ENCODE assay signal across 8 mouse cellular contexts in genomic region chr17:44735991-44736561, GRCm38 (mm10). TPM values are rescaled to one million over a fixed set of nuclear protein-coding genes. Genes with fewer than 3 reads are reported as not detected.
DNase-seq lines count a peak whose midpoint lies in the region; ATAC-seq and TF ChIP-seq lines count a peak whose summit lies in the region.

No protein-coding gene starts in this region.

- H3K9me3 ChIP-seq in hindbrain, embryonic 14.5 days (ENCODE audit: control insufficient read depth, low read length) = no peaks in the 10 kb centered on the region

- in situ Hi-C loops in Patski (cut with MboI; ENCODE audit: low pct_unique_long_range_greater_than_20kb) = loop anchor here (5.0 to 10.0 kb wide), 5 partner anchors 36 to 471 kb away; no protein-coding TSS in a partner anchor

- H3K4me3 ChIP-seq in hindbrain, embryonic 14.5 days (replicated peaks; ENCODE audit: low read length) = peak overlapping the region; percentile 65

- POLR2A ChIA-PET in Patski (lab: Charles Lee) = interaction anchor here (0.7 to 1.7 kb wide), 5 partner anchors 25 to 473 kb away, joined by 3 read pairs; no protein-coding TSS in a partner anchor

- no peak for DNase-seq in Patski (ENCODE audit: low read depth, low spot score)
- peak; percentile 55 for DNase-seq in cerebellum, adult 9-11 months
- DNase-seq in gastrocnemius, adult 18-20 months (ENCODE audit: low spot score) = peak; percentile 64
- DNase-seq in hindbrain, embryonic 14.5 days (ENCODE audit: low spot score) = peak; percentile 69
- peak; percentile 33 to 51 for DNase-seq in left cerebral cortex, adult 8-10 months (ENCODE audit: low spot score in 2 of 2)
- DNase-seq in right cerebral cortex, adult 18-20 months = peak; percentile 71
- DNase-seq in urinary bladder, adult 2 months (ENCODE audit: low spot score) = peak; percentile 69

- H3K4me1 ChIP-seq in hindbrain, embryonic 14.5 days (replicated peaks; ENCODE audit: control insufficient read depth, insufficient read depth, low read length) = peaks cover 14% of the 10 kb centered on the region; the same call in 1 of the 2 replicates

- H3K27ac ChIP-seq in hindbrain, embryonic 14.5 days = no peak overlapping the region

- peak overlapping the region; percentile 59 for H3K9ac ChIP-seq in hindbrain, embryonic 14.5 days

- H3K27me3 ChIP-seq in Patski = no peaks in the 10 kb centered on the region
- H3K27me3 ChIP-seq in hindbrain, embryonic 14.5 days (ENCODE audit: control insufficient read depth, insufficient read depth, low read length) = peaks cover 89% of the 10 kb centered on the region

- H3K4me2 ChIP-seq in hindbrain, embryonic 14.5 days (replicated peaks) = peak overlapping the region; percentile 97

- ATAC-seq in Patski = peak; percentile 55
- ATAC-seq in hindbrain, embryonic 14.5 days (ENCODE audit: low FRiP score) = peak; percentile 86
- ATAC-seq in megakaryocyte, adult 5-6 weeks (ENCODE audit: poor library complexity, severe bottlenecking) = peak; percentile 66

- TF ChIP-seq CTCF in Patski (IDR thresholded peaks at IDR 0.05) = no peak

- WGBS in hindbrain, embryonic 14.5 days = under 1% methylated on average over 62 of the region's 73 CpGs

- H3K36me3 ChIP-seq in hindbrain, embryonic 14.5 days (replicated peaks; ENCODE audit: control insufficient read depth, insufficient read depth) = no peaks in the 10 kb centered on the region

- CTCF ChIA-PET in Patski (lab: Charles Lee) = interaction anchor here (1.3 kb wide), 1 partner anchor 280 kb away, joined by 3 read pairs; no protein-coding TSS in a partner anchor

RNA-seq across cellular contexts. Expression of gene Supt3, which starts 40.9 kb away (rescaled TPM):
- polyA plus RNA-seq in Patski (2021) = 28.5 TPM
- 10 to 100 TPM; 12.3 to 20.6 TPM for total RNA-seq in gastrocnemius, adult 18-20 months (2021)
- polyA plus RNA-seq in hindbrain, embryonic 14.5 days (2014; fragmentation: Nextera tagmentation; extraction: Ambion mirVana) = 26.1 and 26.2 TPM in 2 replicates
- total RNA-seq in left cerebral cortex, adult 8-10 months (2022) = 10 to 100 TPM; 14.4 to 18.0 (median 16.6) TPM
- total RNA-seq in megakaryocyte, adult 5-6 weeks (2015) = 18.0 and 18.9 TPM in 2 replicates
- 7.8 and 9.8 TPM in 2 replicates for total RNA-seq in megakaryocyte, adult 5-6 weeks (2017)
- 4.8 and 7.6 TPM in 2 replicates for polyA plus RNA-seq in urinary bladder, adult 2 months (2012; rRNA removed)
